Mouse (Mus musculus) kidney, postnatal 0 days (tissue): ENCODE data around the gene Abcg5. TPM values are rescaled to one million over a fixed set of nuclear protein-coding genes. Genes with fewer than 3 reads are reported as not detected.

Source experiments
- ATAC-seq: fragments of 200-750 bp; cut with Nextera tagmentation; replicated peaks from 2 replicates; pipeline ENCODE4 v1.8.0; 2017; ENCODE audit warnings: low read depth, moderate number of reproducible peaks, moderate TSS enrichment, moderate library complexity; ENCODE audit not compliant: low FRiP score
- DNase-seq: peaks from one replicate; pipeline ENCODE4 v3.0.0-alpha.2; 2016; ENCODE audit warnings: low spot score
- H3K27ac ChIP-seq: fragments of 300-500 bp; sonication (generic); 2 replicates; pipeline ENCODE4 v1.5.1; 2014; ENCODE audit warnings: mild to moderate bottlenecking
- H3K27me3 ChIP-seq: fragments of 300-500 bp; sonication (generic); 2 replicates; pipeline ENCODE4 v1.6.1; 2014; ENCODE audit warnings: low read length, mixed read lengths; ENCODE audit not compliant: insufficient read depth
- H3K36me3 ChIP-seq: fragments of 300-500 bp; sonication (generic); 2 replicates; pipeline ENCODE4 v1.6.1; 2014; ENCODE audit warnings: low read length, mixed read lengths; ENCODE audit not compliant: insufficient read depth
- H3K4me1 ChIP-seq: fragments of 300-500 bp; sonication (generic); replicated peaks from 2 replicates; pipeline ENCODE4 v1.6.1; 2014; ENCODE audit warnings: antibody characterized with exemption, low read length, mixed read lengths; ENCODE audit not compliant: insufficient read depth
- H3K4me2 ChIP-seq: fragments of 300-500 bp; sonication (generic); 2 replicates; pipeline ENCODE4 v1.6.1; 2014; ENCODE audit warnings: mild to moderate bottlenecking, low read length, moderate library complexity, mixed read lengths
- H3K4me3 ChIP-seq: fragments of 300-500 bp; sonication (generic); replicated peaks from 2 replicates; pipeline ENCODE4 v1.5.1; 2014; ENCODE audit warnings: low read depth, low read length
- H3K9ac ChIP-seq: fragments of 300-500 bp; sonication (generic); 2 replicates; pipeline ENCODE4 v1.6.1; 2014; ENCODE audit warnings: low read depth, low read length
- H3K9me3 ChIP-seq: fragments of 300-500 bp; sonication (generic); replicated peaks from 2 replicates; pipeline ENCODE4 v1.6.1; 2016; ENCODE audit warnings: low read length, inconsistent platforms, mixed read lengths
- CTCF ChIP-seq: IDR thresholded peaks from 2 replicates; pipeline ENCODE4 v1.5.1; 2016; ENCODE audit warnings: antibody characterized with exemption, low read depth, mild to moderate bottlenecking, moderate library complexity
- WGBS: fragments of 180-500 bp; shearing (Covaris S2); extraction: QIAGEN DNeasy Blood & Tissue Kit; methylation state at CpG from one replicate; pipeline ENCODE4 v1.1.7; 2014; 5-methylcytosine and 5-hydroxymethylcytosine counted together
- polyA plus RNA-seq: library from polyadenylated mRNA; unstranded; fragments of >200 nt; fragmentation: Nextera tagmentation; extraction: Ambion mirVana; gene quantifications from 2 replicates; pipeline ENCODE4 v1.2.1, GENCODE M21; 2015

Gene Abcg5
- polyA plus RNA-seq, 1 experiment from 2014 or later, result 4.8 TPM

DNA sequence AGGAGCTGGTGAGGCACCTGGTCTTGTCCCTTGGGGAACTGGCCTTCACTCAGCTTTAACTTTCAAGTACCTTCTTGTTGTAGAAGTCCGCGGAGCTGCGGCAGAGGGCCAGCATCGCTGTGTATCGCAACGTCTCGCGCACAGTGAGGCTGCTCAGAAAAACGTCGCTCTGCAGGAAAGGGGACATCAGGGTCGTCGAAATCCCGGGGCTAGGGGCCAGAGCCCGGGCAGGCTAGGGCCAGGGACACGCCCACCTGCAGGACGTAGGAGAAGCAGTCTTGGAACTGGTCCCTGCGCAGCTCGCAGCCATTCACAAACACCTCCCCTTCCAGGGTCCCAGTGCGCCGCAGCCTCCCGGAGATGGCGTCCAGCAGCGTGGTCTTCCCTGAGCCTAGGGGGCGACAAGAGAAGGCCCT lies 6.9 kb downstream of the Abcg5 start, which contains the start of gene Abcg8:
Abcg8 (plus strand) TSS at position 352 of the 416 bp plus-strand sequence.
- Histone ChIP-seq H3K9ac (peak within 1 kb of the TSS; percentile 44; the same call in 1 of the 2 replicates), H3K4me3 (peak within 1 kb of the TSS; percentile 33), H3K4me1 (peaks cover 5% of the 10 kb centered on the region; the same call in 1 of the 2 replicates), H3K27ac (no peak within 1 kb of the TSS), H3K27me3 (no peaks in the 10 kb centered on the region), H3K9me3 (no peaks in the 10 kb centered on the region), H3K36me3 (no peaks in the 10 kb centered on the region), H3K4me2 (peak within 1 kb of the TSS; percentile 83)
- ATAC-seq (peak; percentile 19; the same call in 1 of the 2 replicates), DNase-seq (peak; percentile 67)
- 1% methylated on average over 24 of the region's 24 CpGs for WGBS
- TF ChIP-seq CTCF, result peak; percentile 25; the same call in 1 of the 2 replicates

DNA sequence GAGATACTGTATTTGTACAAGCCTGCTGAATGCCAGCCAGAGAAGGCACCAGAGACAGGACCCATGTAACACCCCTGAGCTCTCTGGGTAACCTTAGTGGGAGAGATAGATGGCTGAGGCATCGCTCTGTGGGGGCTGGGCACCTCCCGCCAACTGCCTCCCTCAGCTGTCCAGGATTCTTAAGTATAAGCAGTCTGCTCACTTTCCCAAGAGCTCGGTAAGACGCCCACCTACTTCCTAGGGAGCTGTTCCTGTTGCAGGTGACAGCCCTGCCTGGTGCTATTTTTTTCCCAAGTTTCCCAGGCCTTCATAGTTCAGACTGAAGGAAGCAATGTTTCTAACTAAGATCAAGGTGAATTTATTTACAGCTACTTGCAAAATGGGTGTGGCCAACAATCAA lies 7.6 kb downstream of the Abcg5 start:
- ATAC-seq (no peak), DNase-seq (no peak)
- H3K4me3 ChIP-seq, result no peak overlapping the region
- H3K4me1 ChIP-seq, result peaks cover 5% of the 10 kb centered on the region; the same call in 1 of the 2 replicates
- H3K4me2 ChIP-seq, result peak overlapping the region; percentile 83; the same call in 1 of the 2 replicates
- H3K9me3 ChIP-seq, result no peaks in the 10 kb centered on the region
- H3K36me3 ChIP-seq, result no peaks in the 10 kb centered on the region
- TF ChIP-seq CTCF, result no peak
- H3K27ac ChIP-seq, result no peak overlapping the region
- no peaks in the 10 kb centered on the region for H3K27me3 ChIP-seq
- WGBS, result 55% methylated on average over 4 of the region's 4 CpGs
- H3K9ac ChIP-seq, result no peak overlapping the region

GRCm38 (mm10) chr17:84674048-84674447 lies 8.8 kb downstream of the Abcg5 start:
- no peak overlapping the region for H3K27ac ChIP-seq
- no peaks in the 10 kb centered on the region for H3K27me3 ChIP-seq
- TF ChIP-seq CTCF, result no peak
- no peaks in the 10 kb centered on the region for H3K9me3 ChIP-seq
- DNase-seq (no peak), ATAC-seq (no peak)
- 0 out of 2 replicates have a peak overlapping the region, but pooled peaks have one; percentile 1 for H3K4me2 ChIP-seq
- no peak overlapping the region for H3K9ac ChIP-seq
- 20% methylated on average over 7 of the region's 7 CpGs for WGBS
- no peaks in the 10 kb centered on the region for H3K36me3 ChIP-seq
- peaks cover 5% of the 10 kb centered on the region; the same call in 1 of the 2 replicates for H3K4me1 ChIP-seq
- no peak overlapping the region for H3K4me3 ChIP-seq

GRCm38 (mm10) chr17:84672376-84673369 lies 10.1 kb downstream of the Abcg5 start:
- H3K4me1 ChIP-seq, result peaks cover 5% of the 10 kb centered on the region; the same call in 1 of the 2 replicates
- H3K9me3 ChIP-seq, result no peaks in the 10 kb centered on the region
- no peak overlapping the region for H3K4me3 ChIP-seq
- H3K9ac ChIP-seq, result no peak overlapping the region
- ATAC-seq, result peak; percentile 74
- no peak overlapping the region for H3K4me2 ChIP-seq
- WGBS, result 49% methylated on average over 16 of the region's 16 CpGs
- no peaks in the 10 kb centered on the region for H3K27me3 ChIP-seq
- H3K27ac ChIP-seq, result 0 out of 2 replicates have a peak overlapping the region, but pooled peaks have one; percentile 19
- H3K36me3 ChIP-seq, result no peaks in the 10 kb centered on the region
- DNase-seq, result no peak
- TF ChIP-seq CTCF, result no peak

GRCm38 (mm10) chr17:84667848-84668247 lies 15.0 kb downstream of the Abcg5 start:
- H3K9ac ChIP-seq, result no peak overlapping the region
- ATAC-seq, result no peak
- WGBS, result 92% methylated on average over 3 of the region's 3 CpGs

DNA sequence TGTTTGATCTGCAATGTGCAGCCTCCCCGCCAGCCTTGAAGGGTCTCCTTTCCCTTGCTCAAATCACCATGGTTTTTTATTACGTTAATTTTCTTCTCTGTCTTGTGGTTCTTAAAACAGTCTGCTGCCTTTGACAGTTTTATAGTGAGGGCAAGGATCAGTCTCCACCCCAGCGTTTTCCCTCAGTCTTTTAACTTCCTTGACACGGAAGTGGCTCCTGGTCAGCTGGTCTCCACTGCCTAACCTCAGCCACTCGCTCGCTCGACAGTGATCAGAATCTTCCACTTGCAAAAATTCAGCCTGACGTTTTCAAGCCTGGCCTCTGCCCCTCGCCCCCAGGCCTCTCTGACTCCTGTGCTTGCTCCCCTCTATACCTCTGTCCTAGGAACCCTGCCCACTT lies 17.1 kb downstream of the Abcg5 start:
- H3K27me3 ChIP-seq, result no peaks in the 10 kb centered on the region
- ATAC-seq (peak; percentile 76), DNase-seq (peak; percentile 90)
- peaks cover 10% of the 10 kb centered on the region; the same call in 1 of the 2 replicates for H3K4me1 ChIP-seq
- no peak overlapping the region for H3K4me3 ChIP-seq
- no peak overlapping the region for H3K9ac ChIP-seq
- H3K36me3 ChIP-seq, result no peaks in the 10 kb centered on the region
- 9% methylated on average over 9 of the region's 9 CpGs for WGBS
- H3K9me3 ChIP-seq, result no peaks in the 10 kb centered on the region
- TF ChIP-seq CTCF, result no peak
- peak overlapping the region; percentile 47; the same call in 1 of the 2 replicates for H3K27ac ChIP-seq
- H3K4me2 ChIP-seq, result peak overlapping the region; percentile 19

More at GRCm38 (mm10) chr17:84667848-84668247, 15.0 kb downstream of the Abcg5 start:
- Histone ChIP-seq H3K36me3 (no peaks in the 10 kb centered on the region), H3K4me1 (peaks cover 13% of the 10 kb centered on the region; the same call in 1 of the 2 replicates), H3K9me3 (no peaks in the 10 kb centered on the region), H3K4me2 (no peak overlapping the region), H3K27me3 (no peaks in the 10 kb centered on the region), H3K27ac (no peak overlapping the region), H3K4me3 (no peak overlapping the region)
- TF ChIP-seq CTCF, result no peak
- DNase-seq, result no peak
